Mouse (Mus musculus) left cerebral cortex, adult 18-20 months (tissue): Measurements from ENCODE around the gene 1110002E22Rik. TPM values are rescaled to one million over a fixed set of nuclear protein-coding genes. Genes with fewer than 3 reads are reported as not detected.
A peak's percentile ranks its signal among the peaks of the same experiment; 100 is the strongest.

ENCODE experiments used
- DNase-seq, 2 experiments: peaks; one replicate each; pipeline ENCODE4 v3.0.0; 2021 to 2022; ENCODE audit warnings: low spot score in 2 of 2, mixed read lengths in 1 of 2
- long read RNA-seq, 2 experiments: library from polyadenylated mRNA; stranded (forward); transcript quantifications; one replicate each; pipeline ENCODE4 v2.0.0; 2021
- total RNA-seq, 2 experiments: library from RNA; stranded (reverse); gene quantifications; 2 replicates each; pipeline ENCODE4 v1.2.3; 2021

The 1110002E22Rik gene
- total RNA-seq, result 1 to 10 TPM; 2.2 to 3.9 TPM
- long read RNA-seq, experiment 1, result 0 reads
- long read RNA-seq, experiment 2, full-length matches to known transcripts, result 1 of 1 reads
- long read RNA-seq, experiment 2, partial matches to known transcripts, result 0 of 1 reads
- long read RNA-seq, experiment 2, other reads (novel, unspliced or antisense), result 0 of 1 reads

DNA sequence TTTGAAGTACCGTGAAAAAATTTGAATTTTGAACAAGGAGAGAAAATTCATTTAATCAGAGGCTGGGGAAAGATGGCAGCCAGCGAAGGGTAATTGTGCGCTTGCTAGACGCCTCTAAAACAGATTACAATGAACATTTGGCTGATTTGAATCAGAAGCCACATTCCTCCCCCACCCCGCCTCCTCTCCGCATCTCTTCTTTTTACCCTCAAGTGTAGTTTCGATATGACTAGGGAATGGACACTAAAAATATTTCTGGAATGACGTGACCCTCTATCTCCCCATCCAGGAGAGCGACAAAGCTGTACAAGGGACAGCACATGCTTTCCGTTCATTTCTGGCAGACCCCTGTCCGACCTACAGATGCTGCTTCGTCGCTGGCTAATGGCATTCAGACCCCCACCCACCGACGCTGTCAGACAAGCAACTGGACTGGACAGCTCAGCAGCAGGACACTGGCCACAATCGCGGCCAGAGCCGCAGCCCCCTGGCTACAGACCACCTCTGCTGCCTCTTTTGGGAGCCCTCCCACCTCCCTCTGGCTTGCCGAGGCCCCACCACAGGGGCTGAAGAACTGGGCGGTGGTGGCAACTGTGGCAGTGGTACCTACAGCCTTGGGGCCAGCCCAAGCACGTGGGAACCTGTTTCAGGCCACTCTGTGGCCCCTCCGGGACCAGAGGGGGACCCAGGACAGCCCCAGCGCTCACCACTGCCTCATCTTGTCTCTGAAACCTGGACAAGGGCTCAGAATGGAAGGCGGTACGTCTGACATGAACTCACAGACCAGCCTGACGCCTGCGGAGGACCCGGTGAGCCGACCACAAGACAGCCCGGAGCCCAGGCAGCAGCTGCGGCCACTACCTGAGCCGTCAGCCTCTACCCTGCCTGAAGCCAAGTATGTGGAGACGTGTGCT is at the start of gene 1110002E22Rik:
Gene 1110002E22Rik, plus strand, starts transcription at position 321 of the 914 bp plus-strand sequence.
- peak; percentile 43 to 55 for DNase-seq

DNA sequence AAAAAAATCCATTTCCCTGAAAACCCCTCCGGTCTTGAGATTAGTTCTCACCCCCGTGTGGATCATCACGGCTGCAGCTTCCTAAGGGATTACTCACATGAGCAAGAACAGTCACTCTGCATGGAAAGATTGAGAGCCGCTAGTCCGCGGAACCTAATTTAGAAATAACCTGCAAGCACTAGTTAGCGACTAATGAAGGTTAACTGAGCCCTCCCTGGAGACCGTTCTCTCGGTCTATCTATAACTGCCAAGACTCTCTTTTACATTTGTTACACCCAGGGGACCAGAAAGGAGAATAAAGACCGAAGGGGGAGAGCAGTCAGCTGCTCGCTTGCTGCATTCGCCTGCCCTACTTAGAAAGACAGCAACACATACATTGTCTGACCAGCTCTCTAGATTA is 48.0 kb upstream of the 1110002E22Rik start:
- no peak for DNase-seq

DNA sequence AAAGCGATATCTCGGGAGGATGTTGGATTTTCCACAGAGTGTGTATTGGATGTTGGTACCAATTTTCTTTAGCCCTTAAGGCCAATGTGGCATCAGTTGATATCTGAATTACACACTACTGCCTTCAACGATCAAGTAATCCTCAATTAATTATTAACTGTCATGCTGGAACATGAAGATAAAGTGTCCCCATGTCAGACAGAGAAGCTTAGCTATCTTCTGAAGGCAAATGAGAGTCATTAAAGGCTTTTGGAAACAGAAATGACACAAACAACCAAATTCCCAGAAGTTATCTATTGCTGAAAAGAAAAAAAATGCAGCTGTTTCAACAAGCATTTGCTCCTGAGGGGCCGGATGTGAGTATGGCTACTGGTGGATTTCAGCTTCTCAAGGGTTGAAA is 42.8 kb upstream of the 1110002E22Rik start:
- no peak for DNase-seq

DNA sequence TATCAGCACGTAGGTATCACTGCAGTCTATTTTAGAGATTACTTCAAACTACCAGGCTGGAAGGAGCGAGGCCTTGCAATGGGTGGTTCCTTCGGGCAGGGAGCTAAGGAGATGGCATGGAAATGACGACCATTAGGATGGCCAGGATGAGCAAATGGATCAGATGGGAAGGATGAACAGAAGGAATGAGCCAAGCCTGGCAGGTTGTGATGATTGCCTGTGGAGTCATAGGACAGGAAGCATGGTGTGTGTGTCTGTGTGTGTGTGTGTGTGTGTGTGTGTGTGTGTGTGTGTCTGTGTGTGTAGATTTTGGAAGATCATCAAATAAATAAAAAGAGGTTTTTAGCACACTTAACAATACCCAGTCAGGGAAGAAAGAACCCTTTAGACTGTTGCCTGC is 42.2 kb upstream of the 1110002E22Rik start:
- DNase-seq, result no peak

DNA sequence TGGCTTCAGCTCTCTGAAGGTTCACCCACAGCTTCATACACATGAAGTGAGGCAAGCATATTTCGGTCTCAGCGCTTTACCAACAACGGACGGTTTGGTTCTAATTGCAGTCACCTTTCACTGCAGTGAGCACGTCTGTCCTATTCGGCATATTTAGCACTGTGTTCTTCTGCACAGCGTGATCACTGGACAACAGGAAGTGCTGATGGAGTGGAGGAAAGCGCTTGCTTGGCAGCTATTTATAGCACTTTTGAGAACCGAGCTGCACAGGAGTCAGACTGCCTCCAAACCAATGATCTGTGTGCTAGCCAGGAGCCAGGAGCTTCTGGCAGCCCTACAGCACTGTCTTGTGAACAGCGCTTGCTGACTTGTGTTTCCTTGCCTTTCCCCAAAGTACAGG is 38.6 kb upstream of the 1110002E22Rik start:
- DNase-seq, result no peak

DNA sequence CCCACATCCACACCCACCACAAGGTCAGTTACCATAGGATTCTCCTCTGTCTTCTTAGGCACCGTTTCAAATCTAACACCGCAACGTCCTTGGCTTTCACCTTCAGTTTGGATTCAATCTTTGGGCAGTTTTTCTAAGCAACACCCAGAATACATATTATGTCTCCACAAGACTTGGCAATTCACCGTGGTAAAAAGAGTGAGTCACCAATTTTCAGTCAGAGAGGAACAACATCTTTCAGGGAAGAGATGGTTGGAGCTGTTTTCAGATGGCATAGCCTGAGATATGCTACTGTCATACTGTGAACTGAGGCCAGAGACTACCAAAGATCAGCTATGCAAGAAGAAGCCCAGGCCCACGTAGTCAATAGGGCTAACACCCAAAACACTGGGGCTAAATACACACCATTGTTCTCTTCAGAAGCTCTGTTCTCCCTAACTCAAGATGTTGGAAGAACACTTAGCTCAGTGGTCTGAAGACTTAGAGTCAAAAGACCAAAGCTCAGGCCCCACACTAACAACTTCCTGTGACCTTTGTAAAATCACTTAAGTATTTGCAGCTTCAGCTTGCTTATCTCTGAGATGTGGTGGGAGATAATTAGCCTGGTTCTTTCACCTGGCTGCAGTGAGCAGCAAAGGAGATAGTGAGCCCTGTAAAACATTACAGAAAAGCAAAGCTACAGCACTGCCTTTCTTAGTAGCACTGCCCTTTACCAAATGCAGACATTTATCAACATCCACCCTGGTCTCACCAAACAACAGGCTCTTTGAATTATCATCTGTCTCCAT is 37.1 kb upstream of the 1110002E22Rik start:
- DNase-seq, result no peak

DNA sequence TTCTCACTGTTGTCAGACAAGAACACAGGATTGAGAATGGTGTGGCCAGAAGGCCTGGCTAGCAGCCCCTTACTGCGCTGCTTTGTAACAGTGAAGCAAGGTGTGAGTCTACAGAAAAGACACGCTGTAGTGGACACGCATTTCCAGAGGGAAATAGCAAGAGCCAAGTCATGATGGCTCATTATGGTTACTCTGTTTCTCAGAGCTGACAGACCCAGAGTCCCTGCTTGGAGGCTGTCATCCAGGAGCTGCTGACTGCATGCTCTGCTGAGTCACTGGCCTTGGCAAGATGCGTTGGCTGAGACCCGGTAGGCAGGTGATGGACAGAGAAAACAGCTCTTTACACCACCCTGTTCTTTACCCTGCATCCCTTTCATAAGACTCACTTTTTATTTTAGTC is 35.5 kb upstream of the 1110002E22Rik start:
- DNase-seq, result peak; percentile 51 to 53

DNA sequence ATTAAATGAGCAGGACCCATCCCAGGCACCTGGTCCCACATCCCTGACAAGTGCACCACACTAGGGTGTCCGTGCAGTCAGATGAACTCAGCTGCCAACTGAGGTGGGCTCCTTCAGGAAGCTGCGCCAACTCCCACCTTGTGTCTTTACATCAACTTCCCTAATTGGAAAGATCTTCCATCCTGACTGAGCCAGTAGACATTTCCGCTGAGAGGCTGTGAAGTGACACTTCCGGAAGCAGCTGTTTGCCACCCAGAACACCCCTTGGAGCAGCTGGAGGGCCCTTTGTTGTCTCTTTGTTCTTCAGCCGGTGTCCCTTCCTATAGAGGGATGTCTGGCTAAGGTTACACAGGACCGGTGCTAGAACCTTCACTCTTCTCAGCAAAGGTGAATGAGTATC is 34.3 kb upstream of the 1110002E22Rik start:
- DNase-seq, result no peak

DNA sequence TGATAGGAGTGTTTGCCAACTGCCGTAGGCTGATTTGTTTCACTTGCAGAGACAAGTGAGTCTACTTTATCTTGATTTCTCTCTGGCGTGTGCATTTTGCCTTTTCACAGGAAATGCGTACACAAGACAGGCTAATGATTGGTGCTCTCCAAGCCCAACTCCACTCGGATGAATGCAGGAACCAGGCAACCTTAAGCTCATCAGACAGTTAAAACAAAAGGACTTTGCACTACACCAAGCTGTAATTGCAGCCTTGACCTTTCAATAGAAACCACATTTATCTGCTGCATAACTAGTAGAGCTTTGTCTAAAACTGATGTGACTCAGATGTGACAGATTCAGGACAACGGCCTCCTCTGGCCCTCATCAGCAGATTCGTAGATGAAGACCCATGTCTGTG is 30.9 kb upstream of the 1110002E22Rik start:
- DNase-seq, result no peak

DNA sequence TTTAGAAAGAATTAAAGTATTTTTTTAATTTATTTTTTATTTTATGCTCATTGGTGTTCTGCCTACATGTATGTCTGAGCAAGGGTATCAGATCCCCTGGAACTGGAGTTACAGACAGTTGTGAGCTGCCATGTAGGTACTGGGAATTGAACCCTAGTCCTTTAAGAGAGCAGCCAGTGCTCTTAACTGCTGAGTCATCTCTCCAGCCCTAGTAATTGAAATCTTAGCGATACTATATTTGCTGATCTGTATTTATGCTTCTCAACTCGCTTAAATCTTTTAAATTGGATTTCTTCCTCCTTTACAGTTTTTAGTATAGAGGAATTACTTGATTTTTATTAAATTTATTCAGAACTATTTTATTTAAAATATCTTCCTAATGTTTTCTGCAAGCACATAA is 23.9 kb upstream of the 1110002E22Rik start:
- DNase-seq, result no peak

DNA sequence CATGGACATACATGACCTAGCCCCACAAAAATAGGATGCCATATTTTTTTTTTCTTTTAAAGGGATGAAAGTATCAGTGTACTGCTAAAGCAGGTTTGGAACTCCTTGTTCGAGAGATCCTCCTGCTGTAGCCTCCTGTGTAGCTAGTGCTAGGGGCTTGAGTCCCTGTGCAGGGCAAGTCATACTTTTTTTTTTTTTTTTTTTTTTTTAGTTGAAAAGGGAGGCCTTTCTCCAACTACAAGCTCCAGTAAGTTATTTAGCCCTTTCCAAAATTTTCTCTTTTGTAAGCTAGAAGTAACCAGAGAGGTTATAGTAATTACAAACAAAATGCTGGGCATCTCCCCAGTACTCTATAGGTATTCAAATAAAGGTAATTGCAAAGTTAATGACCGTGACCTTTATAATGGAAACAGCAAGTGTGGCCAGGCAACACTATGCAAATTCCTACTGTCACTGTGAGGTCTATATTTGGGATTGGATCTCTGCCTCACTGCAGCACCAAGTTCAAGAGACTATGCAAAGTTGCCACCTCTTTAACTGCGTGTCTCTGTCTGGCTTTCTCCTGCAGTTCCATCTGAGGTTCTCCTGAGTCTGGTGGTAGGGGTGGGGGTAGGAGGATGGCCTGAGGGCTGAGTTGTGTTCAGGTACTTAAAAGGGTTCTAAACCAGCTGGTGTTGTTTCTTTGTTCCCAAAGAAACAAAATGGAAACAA is 23.1 kb upstream of the 1110002E22Rik start:
- DNase-seq, result no peak

DNA sequence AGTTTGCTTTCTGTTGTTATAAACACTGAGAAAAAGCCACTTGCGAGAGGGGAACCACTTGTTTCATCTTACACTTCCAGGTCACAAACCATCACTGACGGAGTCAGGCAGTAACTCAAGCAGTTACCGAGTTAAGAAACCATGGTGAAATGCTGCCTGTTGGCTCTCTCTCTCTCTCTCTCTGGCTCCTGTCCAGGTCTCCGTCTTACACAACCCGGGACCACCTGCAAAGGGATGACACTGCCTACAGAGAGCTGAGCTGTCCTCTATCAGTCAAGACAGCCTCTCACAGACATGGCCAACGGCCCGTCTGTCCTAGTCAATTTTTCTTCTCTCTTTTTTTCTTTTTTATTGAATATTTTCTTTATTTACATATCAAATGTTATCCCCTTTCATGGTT is 21.5 kb upstream of the 1110002E22Rik start:
- DNase-seq, result no peak

DNA sequence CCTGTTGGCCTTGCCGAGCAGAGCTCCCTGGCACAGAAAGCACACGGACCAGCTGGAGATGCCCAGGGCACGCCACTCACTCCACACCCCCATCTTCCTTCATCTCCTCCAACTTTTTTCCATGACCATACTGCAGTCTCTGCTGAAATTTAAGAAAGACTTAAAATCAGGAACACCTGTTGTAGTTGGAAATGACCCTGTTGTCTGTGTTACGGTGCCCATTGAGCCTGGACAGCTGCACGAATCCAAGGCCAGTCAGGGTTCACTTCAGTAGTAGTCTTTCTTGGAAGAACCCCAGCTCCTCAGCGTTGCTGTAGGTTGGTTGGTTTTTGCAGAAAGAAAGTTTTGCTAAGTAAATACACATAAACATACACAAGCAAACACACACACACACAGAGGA is 15.3 kb upstream of the 1110002E22Rik start:
- DNase-seq, result no peak

DNA sequence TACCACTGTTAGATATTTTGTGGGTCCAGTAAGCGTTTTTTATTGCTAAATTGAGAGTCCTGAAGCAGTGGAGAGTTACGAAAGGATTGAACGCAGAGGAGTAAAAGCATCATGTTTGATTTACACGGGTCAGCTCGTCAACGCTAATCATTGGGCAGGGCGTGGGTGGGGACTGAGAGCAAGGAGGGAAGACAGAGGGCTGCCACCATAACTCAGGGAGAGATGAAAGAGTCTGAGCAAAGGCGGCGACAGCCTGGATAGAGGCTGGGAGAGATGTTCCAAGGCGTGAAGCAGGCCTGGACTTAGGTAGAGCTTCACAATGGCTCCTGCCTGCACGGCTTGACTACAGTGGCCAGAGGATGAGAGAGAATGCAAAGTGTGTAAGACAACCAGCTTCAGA is 14.1 kb upstream of the 1110002E22Rik start:
- DNase-seq, result no peak

DNA sequence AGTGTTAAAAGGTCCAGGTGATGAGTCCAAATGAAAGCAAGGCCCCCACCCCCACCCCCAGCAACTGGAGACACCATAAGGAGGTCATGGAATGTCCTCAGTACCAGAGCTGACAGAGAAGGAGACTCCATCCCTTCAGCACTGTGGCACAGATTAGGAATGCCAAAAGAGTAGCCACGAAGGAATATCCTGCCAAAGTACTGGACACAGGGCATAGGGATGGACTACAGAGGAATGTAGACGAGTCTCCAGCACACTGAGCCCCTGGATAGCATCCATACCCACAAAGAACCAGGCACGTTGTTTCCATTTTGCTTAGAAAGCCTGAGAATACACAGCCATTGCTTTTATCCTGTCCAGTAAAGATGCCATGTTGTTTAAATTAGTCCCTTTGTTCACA is 13.4 kb upstream of the 1110002E22Rik start:
- no peak for DNase-seq

DNA sequence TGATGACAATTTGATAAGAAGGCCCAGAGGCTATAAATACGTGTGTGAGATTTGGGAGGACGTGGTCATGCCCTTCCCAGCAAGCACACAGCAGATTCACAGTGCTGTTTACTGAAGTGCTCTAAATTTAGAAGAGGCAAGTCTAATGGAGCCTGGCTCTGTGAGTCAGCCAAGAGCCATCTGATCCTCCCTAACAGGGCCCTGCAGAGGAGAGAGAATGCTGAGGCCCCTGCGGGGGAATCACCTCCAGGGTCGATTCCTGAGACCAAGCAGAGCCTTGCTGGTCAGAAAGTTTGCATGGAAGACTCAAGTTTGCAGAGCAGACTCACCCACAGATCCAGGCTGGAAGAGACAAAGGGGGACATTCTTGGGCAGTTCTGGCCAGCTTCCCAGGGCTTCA is 10.9 kb upstream of the 1110002E22Rik start:
- no peak for DNase-seq

DNA sequence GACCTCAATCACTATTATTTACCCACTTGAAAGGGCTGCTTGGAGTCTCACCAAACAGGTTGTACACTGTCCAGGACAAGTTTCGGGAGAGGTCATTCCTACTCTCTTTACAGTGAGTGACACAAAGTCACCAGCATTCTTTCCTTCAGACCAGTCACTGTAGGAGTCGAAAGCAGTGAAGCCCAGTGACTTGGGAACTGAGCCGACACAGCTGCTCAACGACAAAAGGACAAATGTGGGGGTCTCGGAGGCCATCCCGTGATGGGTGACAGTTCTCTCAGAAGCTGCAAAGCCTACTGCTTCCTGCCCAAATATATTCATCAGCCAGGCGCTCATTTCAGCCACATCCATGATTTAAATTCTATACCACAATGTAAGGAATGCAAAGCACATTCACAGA is 7.9 kb upstream of the 1110002E22Rik start:
- DNase-seq, result no peak

DNA sequence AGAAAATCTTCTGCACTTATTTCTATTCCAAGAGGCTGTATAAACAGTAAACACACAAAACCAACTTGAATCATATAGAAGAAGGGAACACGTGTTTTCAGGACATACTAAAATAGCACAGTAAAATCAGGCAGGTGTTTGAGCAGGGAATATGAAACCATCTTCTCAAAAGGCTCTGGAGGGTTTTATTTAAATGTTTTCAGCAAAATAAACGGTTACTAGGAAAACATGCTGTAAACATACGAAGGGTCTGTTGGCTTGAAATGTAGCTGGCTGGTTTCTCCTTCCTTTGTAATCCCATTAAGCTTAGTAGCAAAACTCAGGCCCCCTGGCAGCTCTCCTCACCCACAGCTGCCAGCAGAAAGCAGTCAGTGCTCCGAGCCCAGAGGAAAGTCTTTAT is 6.6 kb upstream of the 1110002E22Rik start:
- DNase-seq, result no peak

DNA sequence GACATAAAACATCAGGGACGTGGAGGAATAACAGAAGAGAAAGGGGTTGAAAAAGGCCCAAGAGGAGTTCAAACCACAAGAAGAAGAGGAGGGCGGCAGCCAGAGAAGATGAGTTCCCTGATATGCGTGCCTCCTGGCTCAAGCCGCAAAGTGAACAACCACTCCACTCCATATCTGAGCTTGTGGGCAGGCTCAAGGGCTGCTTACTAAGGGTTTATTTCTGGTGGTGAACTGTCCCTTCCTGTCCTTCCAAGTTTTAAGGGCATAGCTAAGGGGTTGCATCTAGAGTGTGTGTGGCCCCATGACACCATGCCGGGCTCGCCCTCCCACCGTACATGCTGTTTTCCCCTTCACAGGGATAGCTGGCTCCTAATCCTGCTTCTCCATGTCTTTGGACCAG is 4.4 kb upstream of the 1110002E22Rik start:
- no peak for DNase-seq

DNA sequence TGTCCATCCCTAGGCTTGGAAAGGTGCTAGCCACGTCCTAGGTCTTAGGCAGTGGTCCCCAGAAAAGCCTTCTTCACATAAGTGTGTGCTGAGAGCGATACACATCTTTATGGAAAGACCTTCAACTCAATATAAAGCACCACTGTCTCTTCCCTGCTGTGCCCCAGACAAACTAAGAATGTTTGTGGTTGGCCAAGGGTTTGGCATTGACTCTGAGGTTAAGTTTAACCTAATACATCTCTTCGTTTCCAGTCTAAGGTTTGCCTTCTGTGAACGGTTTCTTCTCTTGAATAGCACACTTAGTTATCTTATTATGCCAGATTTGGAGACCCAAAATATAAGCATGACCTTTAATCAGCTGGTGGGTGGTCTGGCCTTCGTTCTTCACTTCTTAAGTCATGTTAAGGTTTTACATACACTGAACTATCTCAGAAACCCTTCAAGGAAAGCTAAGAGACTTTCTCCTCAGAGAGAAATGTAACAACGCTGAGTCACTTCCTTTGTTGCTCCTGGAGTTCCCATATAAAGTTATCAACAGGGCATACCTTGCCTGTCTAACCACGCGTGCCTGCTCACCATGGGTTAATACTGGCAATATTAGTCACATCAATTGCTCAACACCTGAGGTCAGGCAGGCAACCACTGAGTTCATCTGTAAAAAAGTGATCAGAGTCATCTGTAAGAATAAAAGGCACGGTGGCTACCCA is 3.5 kb upstream of the 1110002E22Rik start:
- DNase-seq, result no peak

DNA sequence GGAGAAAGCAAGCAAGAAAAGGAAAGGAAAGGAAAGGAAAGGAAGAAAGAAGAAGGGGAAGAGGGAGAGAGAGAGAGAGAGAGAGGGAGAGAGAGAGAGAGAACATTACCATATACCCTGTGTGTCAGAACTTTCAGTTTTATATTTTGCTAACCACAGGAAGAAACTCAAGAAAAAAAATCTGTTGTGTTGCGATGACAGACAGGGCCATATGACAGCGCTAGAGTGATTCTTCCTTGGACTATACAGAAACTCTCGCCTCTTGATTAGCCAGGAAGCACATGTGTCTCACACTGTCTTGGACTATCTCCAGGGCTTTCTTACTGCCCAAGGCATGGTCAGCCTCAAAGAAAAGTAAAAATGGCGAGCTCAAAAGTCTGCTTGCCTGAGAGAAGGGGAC is 2.2 kb upstream of the 1110002E22Rik start:
- DNase-seq, result no peak
